Mouse (Mus musculus) embryo, embryonic 11.5 days (tissue): Measurements from ENCODE around the gene Synj2.
"Not testable (repeated sequence)": the region's sequence is repeated elsewhere in the genome, so short reads cannot be mapped to it uniquely, and the experiment has no call there.

Experiments used
- DNase-seq: peaks from one replicate; pipeline ENCODE4 v3.0.0-alpha.2; 2012; ENCODE audit warnings: low read depth, low spot score

The Synj2 gene

DNA sequence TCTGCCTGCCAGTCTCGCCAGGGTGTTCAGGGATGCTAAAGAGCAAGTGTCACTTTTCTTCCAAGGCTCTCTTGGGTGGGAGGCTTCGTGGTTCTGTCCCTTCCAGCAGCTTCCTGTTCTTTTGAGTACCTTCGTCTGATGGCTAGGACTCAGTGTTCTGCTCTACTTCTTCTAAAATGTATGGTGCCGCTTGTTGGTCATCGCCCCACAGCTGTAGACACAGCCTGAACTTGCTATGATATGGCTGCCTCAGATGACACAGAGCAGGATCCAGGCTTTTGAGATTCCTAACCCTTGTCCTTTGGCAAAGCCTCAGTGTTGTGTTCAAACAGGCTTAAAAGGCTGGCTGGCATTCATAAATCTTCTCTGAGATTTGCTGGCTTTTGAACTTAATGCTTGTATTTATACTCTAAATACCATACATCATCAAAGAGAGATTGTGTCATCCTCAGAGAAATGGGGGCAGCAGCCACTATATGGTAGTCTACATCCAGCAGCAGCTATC is 58.0 kb downstream of the Synj2 start:
- no peak for DNase-seq

DNA sequence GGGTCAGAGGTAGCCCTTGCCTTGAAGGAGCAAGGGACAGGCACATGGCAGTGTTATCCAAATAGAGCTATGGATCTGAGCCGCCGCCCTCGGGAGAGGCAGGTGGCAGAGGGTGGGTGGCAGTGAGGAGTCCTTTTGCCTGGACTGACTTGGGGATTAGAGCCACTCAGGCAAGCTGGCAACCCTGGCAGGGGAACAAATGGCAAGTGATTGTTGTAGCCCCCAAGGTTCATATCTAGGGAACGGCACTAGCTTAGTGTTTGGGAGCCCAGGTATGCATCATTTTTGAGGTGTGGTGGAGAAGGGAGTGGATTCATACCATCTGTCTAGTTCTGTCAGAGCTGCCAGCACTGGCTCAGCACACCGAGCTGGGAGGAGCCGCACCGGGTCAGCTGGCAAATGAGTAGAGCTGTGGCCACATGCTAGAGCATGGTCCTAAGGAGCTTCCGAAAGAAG is 59.8 kb downstream of the Synj2 start:
- no peak for DNase-seq

DNA sequence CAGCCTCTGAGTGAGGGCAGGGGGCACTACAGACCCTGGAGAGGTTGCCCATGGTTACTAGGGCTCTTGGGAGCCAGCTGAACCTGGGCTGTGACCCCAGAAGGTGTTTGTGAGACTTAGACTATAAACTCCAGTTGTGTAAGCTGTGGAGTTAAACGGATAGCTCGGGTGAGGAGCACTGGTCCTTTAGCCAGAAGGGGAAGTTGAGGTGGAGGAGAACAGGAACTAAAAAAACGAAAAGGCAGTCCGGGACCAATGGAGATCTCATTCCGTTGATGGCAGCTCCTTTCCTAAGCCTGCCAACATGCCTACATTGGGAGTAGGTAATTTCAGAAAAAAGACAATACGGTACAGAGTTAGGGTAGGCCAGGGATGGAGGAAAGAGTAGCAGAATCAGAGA is 60.3 kb downstream of the Synj2 start:
- DNase-seq = no peak

DNA sequence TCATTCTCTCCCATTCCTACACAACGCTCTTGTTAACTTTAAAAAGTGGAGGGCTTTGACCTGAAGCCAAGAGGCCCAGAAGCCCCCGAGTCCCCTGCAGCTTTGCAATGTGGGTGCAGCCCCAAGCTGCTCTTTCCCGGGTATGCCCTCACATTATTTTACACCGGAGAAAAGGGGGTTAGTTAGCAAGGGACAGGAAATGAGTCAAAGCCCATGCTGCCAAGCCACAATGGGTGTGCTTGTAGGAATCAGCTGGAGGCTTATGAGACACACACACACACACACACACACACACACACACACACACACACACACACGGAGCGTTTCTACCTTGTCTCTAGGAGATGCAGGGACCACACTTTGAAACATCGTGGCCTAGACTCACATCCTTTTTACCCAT is 60.8 kb downstream of the Synj2 start:
- DNase-seq = no peak

DNA sequence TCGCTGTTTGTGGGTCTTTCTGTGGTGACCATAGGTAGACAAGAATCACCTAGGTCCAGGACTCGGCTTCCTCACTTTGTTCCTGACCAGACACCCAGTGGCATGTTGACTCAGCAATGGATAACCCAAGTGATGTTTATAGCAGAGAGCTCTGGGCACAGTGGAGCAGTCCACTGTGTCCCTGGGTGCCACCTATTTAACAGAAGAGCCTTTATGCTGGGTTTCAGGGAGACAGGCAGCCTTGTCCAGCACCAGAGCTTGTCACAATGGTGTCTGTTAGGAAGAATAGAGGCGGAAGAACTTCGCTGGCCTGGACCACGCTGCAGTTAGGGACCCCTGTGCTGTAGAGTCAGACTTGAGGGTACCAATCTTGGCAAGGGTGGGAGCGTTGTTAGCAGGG is 61.5 kb downstream of the Synj2 start:
- DNase-seq = no peak

DNA sequence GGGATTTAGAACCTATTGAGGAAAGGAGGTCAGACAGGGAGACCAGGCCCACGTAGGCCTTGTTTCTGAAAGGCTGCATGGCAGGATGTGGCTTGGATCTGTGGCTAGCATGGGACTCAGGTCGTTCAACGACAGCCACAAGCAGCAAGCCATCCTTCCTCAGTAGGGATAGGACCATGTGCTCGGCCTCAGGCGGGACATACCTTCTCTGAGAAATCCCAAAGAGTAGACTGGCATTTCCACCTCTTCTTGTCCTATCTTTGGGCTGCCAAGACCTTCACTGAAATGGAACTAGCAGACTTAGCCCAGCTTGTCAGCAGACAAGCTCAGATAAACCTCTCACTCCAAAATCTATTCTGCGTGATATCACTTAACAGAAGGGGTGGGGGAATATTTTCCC is 62.6 kb downstream of the Synj2 start:
- no peak for DNase-seq

DNA sequence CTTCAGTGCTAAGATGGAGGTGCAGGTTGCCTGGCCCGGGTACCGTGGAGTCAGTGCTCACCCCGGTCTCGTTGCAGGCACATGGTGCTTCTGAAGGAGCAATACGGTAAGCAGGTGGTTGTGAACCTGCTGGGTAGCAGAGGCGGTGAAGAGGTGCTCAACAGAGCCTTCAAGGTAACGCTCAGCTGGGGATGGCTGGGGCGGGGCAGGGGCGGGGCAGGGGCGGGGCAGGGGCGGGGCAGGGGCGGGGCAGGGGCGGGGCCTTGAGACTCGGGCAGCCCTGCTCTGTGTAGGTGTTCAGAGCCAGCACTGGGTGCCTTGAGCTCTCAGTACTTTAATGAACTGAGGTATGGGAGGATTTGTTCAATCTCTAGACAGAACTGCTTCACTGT is 64.2 kb downstream of the Synj2 start:
- DNase-seq = no peak

DNA sequence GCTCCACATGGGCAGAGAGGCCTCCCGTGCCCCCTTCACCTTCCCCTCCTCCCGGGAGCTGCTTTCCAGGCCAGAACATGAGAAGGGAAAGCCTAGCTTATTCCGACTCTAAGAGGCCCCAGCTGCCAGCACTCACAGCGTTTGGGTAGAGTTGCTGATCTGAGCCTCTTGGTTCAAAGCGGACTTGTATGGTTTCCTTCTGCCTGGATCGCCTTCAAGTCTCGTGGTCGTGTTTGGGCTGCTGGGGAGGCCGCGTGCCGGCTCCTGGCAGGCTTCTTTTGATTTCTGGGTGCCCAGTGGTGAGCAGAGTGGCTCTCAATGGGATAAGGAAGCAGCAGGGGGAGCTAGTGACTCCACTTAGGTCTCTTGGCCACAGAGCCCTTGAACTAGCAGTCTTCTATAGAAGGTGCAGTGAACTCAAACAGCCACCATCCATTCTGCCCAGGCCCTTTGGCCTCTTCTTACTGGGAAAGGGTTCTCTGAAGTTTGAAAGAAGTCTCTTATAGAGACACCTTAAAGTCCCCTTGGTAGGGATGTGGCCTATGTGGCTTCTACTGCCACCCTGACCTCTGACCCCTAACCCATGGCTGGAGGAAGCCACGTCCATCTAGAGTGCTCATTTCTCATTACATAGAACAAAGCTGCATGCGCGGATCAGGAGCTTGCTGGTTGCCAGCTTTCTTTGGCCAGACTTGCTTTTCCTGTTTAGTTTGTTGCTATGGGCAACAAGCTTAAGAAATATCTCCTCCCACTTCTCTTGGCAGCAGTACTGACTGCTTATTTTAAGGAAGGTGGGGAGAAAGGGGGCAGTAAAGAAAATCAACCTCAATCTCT is 64.8 kb downstream of the Synj2 start:
- DNase-seq = no peak

DNA sequence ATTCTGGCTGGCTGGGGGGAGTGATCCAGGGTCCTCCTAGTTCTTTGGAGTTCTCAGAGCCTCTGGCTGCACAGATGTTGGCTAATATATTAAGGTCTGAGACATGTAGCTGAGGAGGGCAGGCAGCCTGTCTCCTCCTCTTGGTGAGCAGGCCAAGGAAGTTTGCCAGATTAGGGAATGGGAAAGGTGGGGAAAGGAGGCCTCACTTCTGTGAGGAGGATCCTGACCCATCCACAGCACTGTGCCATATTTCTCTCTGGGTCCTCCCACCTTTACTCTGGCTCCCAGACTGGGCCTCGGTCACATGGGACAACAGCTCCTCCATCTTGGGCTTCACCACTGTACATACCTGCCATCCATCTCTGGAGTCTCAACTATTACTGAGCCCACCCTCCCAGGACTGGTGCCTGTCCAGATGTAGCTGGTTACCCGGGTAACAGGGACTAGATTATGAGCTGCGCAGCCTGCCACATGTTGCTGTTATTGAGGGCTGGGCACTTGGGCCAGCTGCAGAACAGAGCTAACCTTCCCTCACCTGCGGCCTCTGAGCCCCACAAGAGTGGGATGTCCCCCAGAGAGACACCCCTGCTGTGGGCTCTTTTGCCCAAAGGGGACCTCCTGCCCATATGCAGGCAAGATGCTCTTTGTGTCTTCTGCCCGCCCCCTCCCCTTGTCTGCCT is 66.2 kb downstream of the Synj2 start:
- no peak for DNase-seq

DNA sequence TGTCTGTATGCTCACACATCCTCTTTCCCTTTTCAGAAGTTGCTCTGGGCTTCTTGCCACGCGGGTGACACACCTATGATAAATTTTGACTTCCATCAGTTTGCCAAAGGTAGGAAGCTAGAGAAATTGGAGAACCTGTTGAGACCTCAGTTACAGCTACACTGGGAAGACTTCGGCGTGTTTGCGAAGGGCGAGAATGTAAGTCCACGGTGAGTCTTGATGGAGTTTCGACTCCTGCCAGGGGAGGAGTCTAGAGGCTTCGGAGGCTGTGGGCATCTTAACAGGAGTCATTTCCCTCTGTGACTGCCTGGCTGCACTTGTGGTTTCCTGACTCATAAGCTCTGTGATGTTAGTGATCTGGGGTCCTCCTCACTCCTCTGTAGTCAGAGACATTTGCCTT is 66.8 kb downstream of the Synj2 start:
- DNase-seq = no peak

DNA sequence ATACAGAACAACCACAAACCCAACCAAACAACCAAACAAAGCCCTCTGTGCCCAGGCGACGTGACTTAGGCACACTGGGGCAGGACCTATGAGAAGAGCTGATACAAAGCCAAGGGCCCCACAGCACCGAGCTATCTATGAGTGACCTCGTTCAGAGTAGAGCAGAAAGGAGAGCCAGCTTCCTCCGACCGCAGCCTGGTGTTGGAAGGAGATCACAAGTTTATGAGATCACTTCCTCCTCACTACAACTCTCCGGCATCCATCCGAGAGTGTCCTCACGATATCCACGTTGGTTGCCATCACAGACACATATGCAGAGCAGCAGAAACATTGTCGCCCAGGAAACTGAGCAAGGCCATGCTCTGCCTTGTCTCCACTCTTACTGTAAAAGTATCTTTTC is 67.5 kb downstream of the Synj2 start:
- DNase-seq = no peak

DNA sequence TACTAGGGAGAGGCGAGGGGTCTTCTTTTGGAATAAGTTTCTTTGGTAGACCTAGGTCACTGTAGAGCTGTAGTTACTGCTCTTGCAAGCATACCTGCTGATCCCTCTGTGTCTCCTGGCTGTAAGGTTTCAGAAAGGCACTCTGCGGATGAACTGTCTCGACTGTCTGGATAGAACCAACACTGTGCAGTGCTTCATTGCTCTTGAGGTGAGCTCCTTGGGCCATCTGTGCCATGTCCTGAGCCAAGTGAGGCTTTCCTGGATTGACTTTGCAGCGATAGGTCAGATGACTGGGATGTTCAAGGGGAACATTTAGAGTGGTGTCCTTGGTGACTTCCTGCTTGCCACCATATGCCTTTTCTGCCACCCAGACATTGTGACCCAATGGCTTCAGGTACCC is 68.5 kb downstream of the Synj2 start:
- DNase-seq = no peak

DNA sequence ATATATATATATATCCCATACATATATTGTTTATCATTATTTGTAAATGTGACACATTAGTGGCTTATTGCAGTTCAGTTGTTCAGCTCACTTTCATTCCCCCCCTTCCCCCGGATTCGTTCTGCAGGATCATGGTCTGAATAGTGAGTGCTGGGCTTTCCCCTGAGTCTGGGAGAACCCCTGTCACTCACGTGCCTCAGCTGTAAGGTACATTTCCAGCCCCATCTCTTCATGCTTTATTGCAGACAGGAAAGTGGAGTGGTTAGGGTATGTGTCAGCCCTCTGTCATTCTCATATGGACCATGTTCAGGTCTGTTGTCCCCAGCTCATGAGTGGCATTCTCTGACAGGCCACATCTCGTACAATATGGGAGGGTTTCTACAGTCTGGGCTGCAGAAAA is 72.0 kb downstream of the Synj2 start:
- no peak for DNase-seq

DNA sequence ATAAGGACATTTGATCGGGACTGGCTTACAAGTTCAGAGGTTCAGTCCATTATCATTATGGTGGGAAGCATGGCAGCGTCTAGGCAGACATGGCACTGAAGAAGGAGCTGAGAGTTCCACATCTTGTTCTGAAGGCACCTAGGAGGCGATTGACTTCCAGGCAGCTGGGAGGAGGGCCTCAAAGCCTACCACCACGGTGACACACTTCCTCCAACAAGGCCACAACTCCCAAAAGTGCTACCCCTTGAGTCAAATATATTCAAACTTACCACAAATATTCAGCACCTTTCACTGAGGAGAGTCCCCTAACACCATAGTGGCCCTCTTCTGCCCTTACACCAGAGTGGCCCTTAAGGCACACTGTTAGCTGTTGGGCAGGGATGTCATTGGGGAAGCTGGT is 73.9 kb downstream of the Synj2 start:
- DNase-seq = no peak

DNA sequence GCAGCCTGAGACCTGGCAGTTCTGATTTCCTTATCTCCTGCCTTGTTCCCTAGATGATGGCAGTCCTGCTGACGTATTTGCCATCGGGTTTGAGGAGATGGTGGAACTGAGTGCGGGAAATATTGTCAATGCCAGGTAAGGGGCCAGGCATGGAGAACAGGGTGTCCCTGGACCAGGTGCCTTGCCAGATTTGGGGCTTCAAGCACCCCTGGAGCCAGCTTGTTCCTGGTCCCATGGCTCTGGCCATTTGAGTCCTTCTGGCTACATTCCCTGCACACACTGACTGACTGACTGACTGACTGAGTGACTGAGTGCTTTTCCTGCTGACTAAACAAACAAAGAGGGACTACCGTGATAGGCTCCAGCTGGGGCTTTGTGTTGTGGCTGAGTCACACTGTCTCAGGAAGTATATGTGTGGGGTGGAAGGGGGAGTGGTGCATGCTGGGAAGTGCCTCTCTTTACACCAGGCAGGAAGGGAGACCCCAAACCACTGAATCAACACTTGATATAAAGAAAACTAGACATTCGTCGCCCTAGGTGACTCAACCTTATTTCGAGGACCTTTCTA is 75.2 kb downstream of the Synj2 start:
- no peak for DNase-seq

DNA sequence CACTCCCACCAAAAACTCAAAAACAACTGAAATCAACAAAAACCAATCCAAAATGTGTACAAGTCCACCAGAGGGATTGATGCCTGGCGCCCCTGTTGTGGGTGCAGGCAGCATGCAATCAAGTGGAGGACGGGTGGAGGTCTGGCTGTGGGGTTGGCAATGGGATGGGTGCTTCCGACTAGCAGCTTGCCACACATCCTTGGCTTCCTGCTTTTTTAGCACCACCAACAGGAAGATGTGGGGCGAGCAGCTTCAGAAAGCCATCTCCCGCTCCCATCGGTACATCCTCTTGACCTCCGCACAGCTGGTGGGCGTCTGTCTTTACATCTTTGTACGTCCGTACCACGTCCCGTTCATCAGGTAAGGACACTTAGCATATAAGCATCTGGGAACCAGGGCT is 76.2 kb downstream of the Synj2 start:
- no peak for DNase-seq

DNA sequence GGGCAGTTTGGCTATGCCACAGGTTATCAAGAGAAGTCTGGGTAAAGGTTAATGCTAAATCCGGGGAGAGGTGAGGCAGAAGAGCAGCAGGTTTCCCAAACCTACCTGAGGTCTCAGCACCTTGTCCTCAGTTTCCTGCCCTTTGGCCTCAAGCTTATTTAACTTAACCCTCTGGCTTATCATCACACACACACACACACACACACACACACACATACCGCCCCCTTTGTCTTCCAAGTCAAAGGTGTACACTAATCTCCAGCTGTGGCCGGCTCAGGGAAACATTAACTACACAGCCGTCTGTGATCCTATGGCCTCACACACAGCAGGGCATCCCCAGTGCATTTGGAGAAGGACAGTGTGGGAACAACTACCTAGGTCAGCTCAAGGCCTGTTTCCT is 77.3 kb downstream of the Synj2 start:
- no peak for DNase-seq

DNA sequence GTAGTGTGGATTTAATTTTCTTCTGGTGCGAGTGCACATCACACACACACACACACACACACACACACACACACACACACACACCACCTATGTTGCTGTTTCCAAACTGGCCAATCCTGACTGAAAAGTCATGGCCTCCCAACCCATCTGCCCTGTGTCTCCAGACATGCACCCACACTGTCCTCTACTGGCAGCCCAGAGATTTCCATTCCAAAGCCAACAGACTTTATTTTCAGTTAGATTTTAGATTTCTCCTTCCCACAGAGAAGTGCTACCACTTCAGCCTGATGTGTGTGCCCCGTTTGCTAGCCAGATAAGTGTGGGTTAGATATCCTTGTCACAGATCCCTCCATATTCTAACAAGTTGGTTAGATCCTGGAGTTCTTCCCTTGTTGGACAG is 78.7 kb downstream of the Synj2 start:
- DNase-seq = no peak

DNA sequence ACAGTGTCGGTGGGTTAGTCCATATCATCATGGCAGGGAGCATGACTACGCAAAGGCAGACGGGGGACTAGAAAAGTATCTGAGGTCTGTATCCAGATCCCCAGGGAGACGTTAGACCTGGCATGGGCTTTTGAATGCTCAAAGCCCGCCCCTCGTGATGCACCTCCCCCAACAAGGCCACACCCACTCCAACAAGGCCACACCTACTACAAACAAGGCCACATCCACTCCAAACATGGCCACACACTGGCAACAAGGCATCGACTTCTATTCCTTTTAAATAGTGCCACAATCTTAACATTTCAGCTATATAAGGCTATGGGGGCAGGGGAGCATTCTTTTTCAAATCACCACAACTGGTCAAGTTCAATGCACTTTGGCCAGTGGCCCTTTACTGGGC is 79.6 kb downstream of the Synj2 start:
- DNase-seq = no peak

DNA sequence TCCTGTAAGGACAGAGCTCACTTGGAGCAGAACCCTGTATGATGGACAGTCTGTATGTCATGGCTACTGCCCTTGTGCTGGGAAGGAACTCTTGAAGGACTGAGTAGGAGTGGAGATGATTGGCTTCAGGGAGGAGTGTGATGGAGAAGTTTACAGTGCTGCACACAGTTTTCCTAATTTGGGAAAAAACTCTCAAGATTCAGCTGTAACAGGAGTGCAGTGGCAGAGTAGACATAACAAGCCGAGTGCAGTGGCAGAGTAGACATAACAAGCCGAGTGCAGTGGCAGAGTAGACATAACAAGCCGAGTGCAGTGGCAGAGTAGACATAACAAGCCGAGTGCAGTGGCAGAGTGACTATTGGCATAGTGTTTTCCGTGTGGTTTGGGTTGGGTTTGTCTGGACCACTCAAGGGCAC is 80.3 kb downstream of the Synj2 start:
- not testable (repeated sequence) for DNase-seq

DNA sequence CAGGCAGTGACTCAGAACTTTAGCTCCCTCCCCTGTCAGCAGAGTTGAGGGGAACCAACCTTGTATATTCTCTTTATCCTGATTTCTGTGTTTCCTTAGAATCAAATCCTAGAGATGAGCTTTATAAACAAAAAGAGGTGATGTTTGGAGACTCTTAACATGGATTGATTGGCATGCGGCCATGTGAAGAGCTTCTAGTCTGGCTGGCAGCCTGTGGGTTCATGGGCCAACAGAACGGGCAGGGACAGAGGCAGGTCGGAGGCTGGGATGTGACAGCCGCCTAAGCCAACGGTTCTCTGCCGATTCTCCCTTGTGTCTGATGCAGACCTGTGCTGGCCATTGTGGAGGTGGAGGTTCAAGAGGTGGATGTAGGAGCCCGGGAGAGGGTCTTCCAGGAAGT is 84.8 kb downstream of the Synj2 start:
- DNase-seq = no peak

DNA sequence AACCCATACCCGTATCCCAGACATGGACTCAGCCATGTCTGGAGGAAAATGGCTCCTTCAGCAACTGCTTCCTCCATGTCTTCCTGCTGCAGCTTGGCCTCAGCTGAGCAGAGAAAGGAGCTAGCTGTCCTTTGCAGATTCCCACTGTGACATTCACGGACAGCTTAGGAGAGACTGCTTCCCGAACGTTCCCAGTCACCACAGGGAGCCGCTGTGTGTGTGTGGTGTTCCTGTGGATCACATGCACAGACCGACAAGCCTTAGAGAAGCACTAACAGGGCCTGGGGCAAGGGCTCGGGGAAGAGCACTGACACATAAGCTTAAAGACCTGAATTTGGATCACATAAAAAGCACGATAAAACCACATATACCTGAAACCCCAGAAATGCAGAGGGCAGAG is 94.6 kb downstream of the Synj2 start:
- no peak for DNase-seq

DNA sequence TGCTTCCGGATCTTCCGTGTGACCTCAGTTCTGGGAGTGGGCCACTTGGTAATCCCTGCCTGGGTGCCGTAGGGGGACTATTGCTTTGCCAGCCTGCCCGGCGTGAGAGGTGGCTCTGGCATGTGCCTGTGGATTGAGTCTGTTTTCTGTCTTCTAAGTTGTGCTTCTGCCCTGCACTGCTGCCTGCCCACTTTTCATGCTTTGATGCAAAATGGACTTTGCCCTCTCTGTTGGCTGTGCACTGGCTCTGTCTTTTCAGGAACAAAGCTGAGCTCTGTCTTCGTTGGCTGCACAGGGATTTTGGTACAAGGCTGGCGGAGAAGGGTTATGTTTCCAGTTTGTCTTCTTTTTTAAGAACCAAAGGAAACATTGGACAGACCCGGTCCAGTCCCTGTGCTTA is 95.4 kb downstream of the Synj2 start:
- DNase-seq = no peak
